Mouse (Mus musculus): ENCODE data around the gene Cfap99.

- peak; percentile 51; the same call in 1 of the 2 replicates for TF ChIP-seq CTCF (IDR thresholded peaks at IDR 0.05; ENCODE audit: borderline replicate concordance, extremely low read depth, insufficient read depth, insufficient read length)
- no peak for TF ChIP-seq POLR2A (IDR thresholded peaks at IDR 0.05; ENCODE audit: borderline replicate concordance, extremely low read depth, insufficient read depth, insufficient read length, poor library complexity, severe bottlenecking)
Measured at GRCm38 (mm10) chr5:34271743-34272142, 16.7 kb upstream of the Cfap99 start.
